Mouse (Mus musculus): ENCODE data around the gene Ak1. TPM values are rescaled to one million over a fixed set of nuclear protein-coding genes. Genes with fewer than 3 reads are reported as not detected.

The Ak1 gene
- total and polyA plus RNA-seq, 2 experiments from 2014 or later, result 107 to 114 TPM

DNA sequence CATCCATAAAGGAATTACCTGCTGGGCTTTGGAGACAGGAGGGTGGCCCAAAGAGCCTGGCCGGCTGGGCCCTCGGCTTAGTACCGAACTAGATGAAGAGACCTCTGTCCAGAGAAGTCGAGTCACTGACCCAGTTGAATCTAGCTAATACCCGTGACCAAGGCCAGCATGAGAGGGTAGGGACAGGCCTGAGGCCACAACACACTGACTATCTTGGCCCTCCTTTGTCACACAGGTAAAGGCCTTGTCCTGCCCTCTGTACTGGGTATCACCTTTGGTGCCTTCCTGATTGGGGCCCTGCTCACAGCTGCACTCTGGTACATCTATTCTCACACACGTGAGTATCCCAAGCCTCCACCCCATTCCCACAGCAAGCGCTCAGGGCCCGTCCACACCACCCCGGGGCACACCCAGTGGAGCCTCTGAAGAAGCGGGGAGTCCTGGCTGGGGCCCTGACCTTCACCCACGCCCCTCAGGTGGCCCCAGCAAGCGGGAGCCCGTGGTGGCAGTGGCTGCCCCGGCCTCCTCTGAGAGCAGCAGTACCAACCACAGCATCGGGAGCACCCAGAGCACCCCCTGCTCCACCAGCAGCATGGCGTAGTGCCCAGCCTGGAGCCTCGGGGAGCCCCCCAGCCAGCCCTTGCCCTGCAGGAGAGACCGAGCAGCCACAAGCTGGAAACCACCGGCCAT is 59.5 kb downstream of the Ak1 start:
- Histone ChIP-seq H3K36me3 (ENCODE audit: insufficient read depth, low read length) (peaks cover 34% of the 10 kb centered on the region), H3K9me3 (ENCODE audit: low read length) (no peaks in the 10 kb centered on the region), H3K4me3 (ENCODE audit: low read depth, low read length) (no peak overlapping the region), H3K27me3 (ENCODE audit: insufficient read depth, low read length) (no peaks in the 10 kb centered on the region), H3K9ac (replicated peaks; ENCODE audit: low read length, poor library complexity, severe bottlenecking) (no peak overlapping the region), H3K4me1 (ENCODE audit: insufficient read depth, low read length) (no peaks in the 10 kb centered on the region), H3K4me2 (ENCODE audit: low read depth, low read length, poor library complexity, severe bottlenecking) (no peak overlapping the region), H3K27ac (ENCODE audit: low read depth, low read length) (no peak overlapping the region)
- ATAC-seq (ENCODE audit: low FRiP score) (no peak), DNase-seq (ENCODE audit: low spot score) (no peak)
- 86% methylated on average over 19 of the region's 19 CpGs for WGBS
- TF ChIP-seq CTCF (IDR thresholded peaks at IDR 0.05), result no peak

DNA sequence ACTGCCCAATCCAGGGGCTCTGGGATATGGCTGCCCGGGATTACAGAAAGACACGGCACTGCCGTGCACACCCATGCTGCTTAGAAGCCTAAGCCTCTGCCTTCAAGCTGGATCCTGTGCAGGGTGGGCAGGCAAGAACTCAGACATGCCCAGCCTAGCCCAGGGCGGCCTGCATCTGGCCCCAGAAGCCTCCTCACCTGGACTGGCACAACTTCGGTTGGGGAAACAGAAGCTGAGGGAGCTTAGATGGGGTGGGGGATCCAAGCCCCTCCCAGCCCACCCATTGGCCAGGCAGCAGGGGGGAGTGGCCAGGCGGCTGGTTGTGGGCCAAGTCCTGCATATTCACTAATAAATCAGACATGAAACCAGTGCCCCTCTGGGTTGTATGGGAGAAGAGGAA is 60.2 kb downstream of the Ak1 start:
- no peak for ATAC-seq (ENCODE audit: low FRiP score)
- H3K4me3 ChIP-seq (ENCODE audit: low read depth, low read length), result no peak overlapping the region
- no peak for DNase-seq (ENCODE audit: low spot score)
- 65% methylated on average over 6 of the region's 6 CpGs for WGBS
- no peak overlapping the region for H3K27ac ChIP-seq (ENCODE audit: low read depth, low read length)
- TF ChIP-seq CTCF (IDR thresholded peaks at IDR 0.05), result no peak
- H3K9ac ChIP-seq (replicated peaks; ENCODE audit: low read length, poor library complexity, severe bottlenecking), result no peak overlapping the region
- H3K4me1 ChIP-seq (ENCODE audit: insufficient read depth, low read length), result no peaks in the 10 kb centered on the region
- H3K9me3 ChIP-seq (ENCODE audit: low read length), result no peaks in the 10 kb centered on the region
- no peaks in the 10 kb centered on the region for H3K27me3 ChIP-seq (ENCODE audit: insufficient read depth, low read length)
- no peak overlapping the region for H3K4me2 ChIP-seq (ENCODE audit: low read depth, low read length, poor library complexity, severe bottlenecking)
- H3K36me3 ChIP-seq (ENCODE audit: insufficient read depth, low read length), result peaks cover 39% of the 10 kb centered on the region

DNA sequence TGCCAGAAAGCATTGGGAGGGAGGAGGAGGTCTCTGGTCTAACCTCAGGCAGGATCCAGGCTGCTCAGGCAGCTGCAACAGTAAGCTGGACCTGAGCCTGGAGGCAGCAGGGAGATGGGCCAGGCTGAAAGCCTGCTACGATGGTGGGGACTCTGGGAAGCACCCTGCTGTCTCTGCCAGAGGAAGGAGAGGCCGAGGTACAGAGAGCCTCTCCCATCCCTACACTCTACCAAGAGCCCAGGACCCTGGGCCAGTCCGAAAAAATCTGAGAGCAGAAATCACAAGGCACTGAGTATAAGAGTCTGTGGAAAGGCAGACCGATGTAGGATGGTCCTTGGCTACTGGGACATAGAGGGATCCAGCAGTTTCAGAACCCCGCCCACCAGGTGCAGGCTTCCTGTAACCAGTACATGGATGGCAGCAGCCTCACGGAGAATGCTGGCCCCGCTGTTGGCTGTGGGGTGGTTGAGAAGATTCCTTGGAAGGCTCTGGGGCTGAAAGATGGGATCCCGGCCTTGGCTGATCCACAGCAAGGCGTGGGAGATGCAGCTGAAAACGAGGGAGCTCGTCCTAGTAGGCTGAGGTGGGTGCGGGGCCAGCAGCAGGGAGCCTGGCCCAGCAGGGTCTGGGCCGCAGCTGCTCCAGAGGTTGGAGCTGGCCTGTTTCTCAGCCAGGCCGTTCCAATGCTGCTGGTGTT is 61.3 kb downstream of the Ak1 start:
- no peak for TF ChIP-seq CTCF (IDR thresholded peaks at IDR 0.05)
- H3K4me1 ChIP-seq (ENCODE audit: insufficient read depth, low read length), result no peaks in the 10 kb centered on the region
- peaks cover 50% of the 10 kb centered on the region for H3K36me3 ChIP-seq (ENCODE audit: insufficient read depth, low read length)
- WGBS, result 80% methylated on average over 14 of the region's 14 CpGs
- no peak overlapping the region for H3K4me3 ChIP-seq (ENCODE audit: low read depth, low read length)
- H3K9ac ChIP-seq (replicated peaks; ENCODE audit: low read length, poor library complexity, severe bottlenecking), result no peak overlapping the region
- ATAC-seq (ENCODE audit: low FRiP score) (no peak), DNase-seq (ENCODE audit: low spot score) (no peak)
- no peaks in the 10 kb centered on the region for H3K27me3 ChIP-seq (ENCODE audit: insufficient read depth, low read length)
- H3K9me3 ChIP-seq (ENCODE audit: low read length), result no peaks in the 10 kb centered on the region
- H3K4me2 ChIP-seq (ENCODE audit: low read depth, low read length, poor library complexity, severe bottlenecking), result no peak overlapping the region
- no peak overlapping the region for H3K27ac ChIP-seq (ENCODE audit: low read depth, low read length)

DNA sequence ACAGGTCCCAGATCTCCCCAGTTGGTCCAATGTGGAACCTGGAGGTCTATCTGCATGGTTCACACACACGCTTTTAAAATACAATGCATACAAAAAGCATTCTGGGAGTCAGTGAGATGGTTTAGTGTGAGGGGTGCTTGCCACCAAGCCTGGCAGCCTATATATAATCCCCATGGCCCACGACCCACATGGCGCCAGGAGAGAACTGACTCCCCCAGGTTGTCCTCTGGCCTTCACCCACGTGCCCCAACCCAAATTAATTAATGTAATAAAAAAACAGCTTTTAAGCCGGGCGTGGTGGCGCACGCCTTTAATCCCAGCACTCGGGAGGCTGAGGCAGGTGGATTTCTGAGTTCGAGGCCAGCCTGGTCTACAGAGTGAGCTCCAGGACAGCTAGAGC is 62.1 kb downstream of the Ak1 start:
- H3K4me2 ChIP-seq (ENCODE audit: low read depth, low read length, poor library complexity, severe bottlenecking), result no peak overlapping the region
- no peak overlapping the region for H3K4me3 ChIP-seq (ENCODE audit: low read depth, low read length)
- no peak overlapping the region for H3K27ac ChIP-seq (ENCODE audit: low read depth, low read length)
- TF ChIP-seq CTCF (IDR thresholded peaks at IDR 0.05), result no peak
- no peaks in the 10 kb centered on the region for H3K9me3 ChIP-seq (ENCODE audit: low read length)
- H3K27me3 ChIP-seq (ENCODE audit: insufficient read depth, low read length), result no peaks in the 10 kb centered on the region
- H3K36me3 ChIP-seq (ENCODE audit: insufficient read depth, low read length), result peaks cover 50% of the 10 kb centered on the region
- 91% methylated on average over 10 of the region's 10 CpGs for WGBS
- ATAC-seq (ENCODE audit: low FRiP score) (no peak), DNase-seq (ENCODE audit: low spot score) (no peak)
- no peak overlapping the region for H3K9ac ChIP-seq (replicated peaks; ENCODE audit: low read length, poor library complexity, severe bottlenecking)
- H3K4me1 ChIP-seq (ENCODE audit: insufficient read depth, low read length), result no peaks in the 10 kb centered on the region

MicroRNAs within 50 kb of the gene (microRNA counts, 519-probe panel; counts per million panel counts)
- microRNA mmu-miR-1954, result 528 counts per million, percentile 58 among the panel's probes with 10 or more counts

Small RNAs within 50 kb of the gene (microRNA-seq; reads per million reads assigned to microRNA genes)
- gene Gm47291 (ENCODE audit: borderline number of aligned reads), result not detected
- not detected for gene Mir1954 (ENCODE audit: borderline number of aligned reads)

Other genes starting within 250 kb of the Ak1 start
- 336 and 450 TPM in 2 replicates for gene 1110008P14Rik, start 239.8 kb upstream of the Ak1 start, total RNA-seq (2014; rRNA removed)
- 198 and 224 TPM in 2 replicates for gene 1110008P14Rik, start 239.8 kb upstream of the Ak1 start, polyA plus RNA-seq (2015; fragmentation: Nextera tagmentation; extraction: Ambion mirVana)
- 0.57 TPM in 1 of 2 replicates, not detected in the other for gene Lcn2, start 233.5 kb upstream of the Ak1 start, total RNA-seq (2014; rRNA removed)
- gene Lcn2, start 233.5 kb upstream of the Ak1 start, polyA plus RNA-seq (2015; fragmentation: Nextera tagmentation; extraction: Ambion mirVana), result 0.35 and 0.44 TPM in 2 replicates
- gene Ptges2, start 225.9 kb upstream of the Ak1 start, total RNA-seq (2014; rRNA removed), result 33.3 and 41.1 TPM in 2 replicates
- 56.2 and 62.3 TPM in 2 replicates for gene Ptges2, start 225.9 kb upstream of the Ak1 start, polyA plus RNA-seq (2015; fragmentation: Nextera tagmentation; extraction: Ambion mirVana)
- gene Naif1, start 171.3 kb upstream of the Ak1 start, total RNA-seq (2014; rRNA removed), result 2.4 and 3.2 TPM in 2 replicates
- gene Naif1, start 171.3 kb upstream of the Ak1 start, polyA plus RNA-seq (2015; fragmentation: Nextera tagmentation; extraction: Ambion mirVana), result 3.0 and 3.2 TPM in 2 replicates
- 60.6 and 69.2 TPM in 2 replicates for gene Slc25a25, start 170.3 kb upstream of the Ak1 start, total RNA-seq (2014; rRNA removed)
- 52.0 and 53.4 TPM in 2 replicates for gene Slc25a25, start 170.3 kb upstream of the Ak1 start, polyA plus RNA-seq (2015; fragmentation: Nextera tagmentation; extraction: Ambion mirVana)
- 21.5 and 24.4 TPM in 2 replicates for gene Fam102a, start 86.4 kb upstream of the Ak1 start, total RNA-seq (2014; rRNA removed)
- 6.8 and 7.2 TPM in 2 replicates for gene Fam102a, start 86.4 kb upstream of the Ak1 start, polyA plus RNA-seq (2015; fragmentation: Nextera tagmentation; extraction: Ambion mirVana)
- gene Dpm2, start 50.9 kb upstream of the Ak1 start, total RNA-seq (2014; rRNA removed), result 70.0 and 73.3 TPM in 2 replicates
- gene Dpm2, start 50.9 kb upstream of the Ak1 start, polyA plus RNA-seq (2015; fragmentation: Nextera tagmentation; extraction: Ambion mirVana), result 135 and 143 TPM in 2 replicates
- gene Pip5kl1, start 47.0 kb upstream of the Ak1 start, total RNA-seq (2014; rRNA removed), result 19.3 and 20.0 TPM in 2 replicates
- 16.5 and 26.5 TPM in 2 replicates for gene Pip5kl1, start 47.0 kb upstream of the Ak1 start, polyA plus RNA-seq (2015; fragmentation: Nextera tagmentation; extraction: Ambion mirVana)
- 0.16 and 0.33 TPM in 2 replicates for gene 9430097D07Rik, start 46.1 kb upstream of the Ak1 start, total RNA-seq (2014; rRNA removed)
- 0.69 and 0.82 TPM in 2 replicates for gene 9430097D07Rik, start 46.1 kb upstream of the Ak1 start, polyA plus RNA-seq (2015; fragmentation: Nextera tagmentation; extraction: Ambion mirVana)
- 50.9 and 51.1 TPM in 2 replicates for gene St6galnac4, start 34.7 kb upstream of the Ak1 start, total RNA-seq (2014; rRNA removed)
- gene St6galnac4, start 34.7 kb upstream of the Ak1 start, polyA plus RNA-seq (2015; fragmentation: Nextera tagmentation; extraction: Ambion mirVana), result 38.0 and 38.6 TPM in 2 replicates
- gene St6galnac6, start 22.0 kb upstream of the Ak1 start, total RNA-seq (2014; rRNA removed), result 113 and 166 TPM in 2 replicates
- 42.1 and 45.2 TPM in 2 replicates for gene St6galnac6, start 22.0 kb upstream of the Ak1 start, polyA plus RNA-seq (2015; fragmentation: Nextera tagmentation; extraction: Ambion mirVana)
- gene Eng, start 24.8 kb downstream of the Ak1 start, total RNA-seq (2014; rRNA removed), result 16.7 and 20.0 TPM in 2 replicates
- gene Eng, start 24.8 kb downstream of the Ak1 start, polyA plus RNA-seq (2015; fragmentation: Nextera tagmentation; extraction: Ambion mirVana), result 20.3 and 21.3 TPM in 2 replicates
- 24.6 and 25.9 TPM in 2 replicates for gene Fpgs, start 82.4 kb downstream of the Ak1 start, total RNA-seq (2014; rRNA removed)
- 25.1 and 29.6 TPM in 2 replicates for gene Fpgs, start 82.4 kb downstream of the Ak1 start, polyA plus RNA-seq (2015; fragmentation: Nextera tagmentation; extraction: Ambion mirVana)
- gene Cdk9, start 91.3 kb downstream of the Ak1 start, total RNA-seq (2014; rRNA removed), result 88.1 and 92.4 TPM in 2 replicates
- gene Cdk9, start 91.3 kb downstream of the Ak1 start, polyA plus RNA-seq (2015; fragmentation: Nextera tagmentation; extraction: Ambion mirVana), result 58.2 and 59.4 TPM in 2 replicates
- 43.7 and 46.2 TPM in 2 replicates for gene Sh2d3c, start 99.3 kb downstream of the Ak1 start, total RNA-seq (2014; rRNA removed)
- 54.4 and 54.6 TPM in 2 replicates for gene Sh2d3c, start 99.3 kb downstream of the Ak1 start, polyA plus RNA-seq (2015; fragmentation: Nextera tagmentation; extraction: Ambion mirVana)
- gene 6330409D20Rik, start 119.3 kb downstream of the Ak1 start, total RNA-seq (2014; rRNA removed), result 2.5 and 3.8 TPM in 2 replicates
- gene 6330409D20Rik, start 119.3 kb downstream of the Ak1 start, polyA plus RNA-seq (2015; fragmentation: Nextera tagmentation; extraction: Ambion mirVana), result 3.7 and 4.0 TPM in 2 replicates
- gene Tor2a, start 135.5 kb downstream of the Ak1 start, total RNA-seq (2014; rRNA removed), result 43.8 and 72.8 TPM in 2 replicates
- 42.0 and 44.9 TPM in 2 replicates for gene Tor2a, start 135.5 kb downstream of the Ak1 start, polyA plus RNA-seq (2015; fragmentation: Nextera tagmentation; extraction: Ambion mirVana)
- gene Ttc16, start 153.9 kb downstream of the Ak1 start, total RNA-seq (2014; rRNA removed), result 0.90 and 3.2 TPM in 2 replicates
- 0.32 and 0.44 TPM in 2 replicates for gene Ttc16, start 153.9 kb downstream of the Ak1 start, polyA plus RNA-seq (2015; fragmentation: Nextera tagmentation; extraction: Ambion mirVana)
- gene Ptrh1, start 154.0 kb downstream of the Ak1 start, total RNA-seq (2014; rRNA removed), result 2.1 and 2.7 TPM in 2 replicates
- 3.8 and 3.9 TPM in 2 replicates for gene Ptrh1, start 154.0 kb downstream of the Ak1 start, polyA plus RNA-seq (2015; fragmentation: Nextera tagmentation; extraction: Ambion mirVana)
- 0.19 and 1.4 TPM in 2 replicates for gene Cfap157, start 162.7 kb downstream of the Ak1 start, total RNA-seq (2014; rRNA removed)
- 0.48 and 1.1 TPM in 2 replicates for gene Cfap157, start 162.7 kb downstream of the Ak1 start, polyA plus RNA-seq (2015; fragmentation: Nextera tagmentation; extraction: Ambion mirVana)
- 185 and 264 TPM in 2 replicates for gene Stxbp1, start 225.5 kb downstream of the Ak1 start, total RNA-seq (2014; rRNA removed)
- 424 and 430 TPM in 2 replicates for gene Stxbp1, start 225.5 kb downstream of the Ak1 start, polyA plus RNA-seq (2015; fragmentation: Nextera tagmentation; extraction: Ambion mirVana)

Data from midbrain, postnatal 0 days (tissue).